Mouse (Mus musculus): ENCODE measurements around the gene Nacad. TPM values are rescaled to one million over a fixed set of nuclear protein-coding genes. Genes with fewer than 3 reads are reported as not detected.

Gene Nacad
- polyA plus RNA-seq, 1 experiment from 2014 or later, result 2.5 TPM

DNA sequence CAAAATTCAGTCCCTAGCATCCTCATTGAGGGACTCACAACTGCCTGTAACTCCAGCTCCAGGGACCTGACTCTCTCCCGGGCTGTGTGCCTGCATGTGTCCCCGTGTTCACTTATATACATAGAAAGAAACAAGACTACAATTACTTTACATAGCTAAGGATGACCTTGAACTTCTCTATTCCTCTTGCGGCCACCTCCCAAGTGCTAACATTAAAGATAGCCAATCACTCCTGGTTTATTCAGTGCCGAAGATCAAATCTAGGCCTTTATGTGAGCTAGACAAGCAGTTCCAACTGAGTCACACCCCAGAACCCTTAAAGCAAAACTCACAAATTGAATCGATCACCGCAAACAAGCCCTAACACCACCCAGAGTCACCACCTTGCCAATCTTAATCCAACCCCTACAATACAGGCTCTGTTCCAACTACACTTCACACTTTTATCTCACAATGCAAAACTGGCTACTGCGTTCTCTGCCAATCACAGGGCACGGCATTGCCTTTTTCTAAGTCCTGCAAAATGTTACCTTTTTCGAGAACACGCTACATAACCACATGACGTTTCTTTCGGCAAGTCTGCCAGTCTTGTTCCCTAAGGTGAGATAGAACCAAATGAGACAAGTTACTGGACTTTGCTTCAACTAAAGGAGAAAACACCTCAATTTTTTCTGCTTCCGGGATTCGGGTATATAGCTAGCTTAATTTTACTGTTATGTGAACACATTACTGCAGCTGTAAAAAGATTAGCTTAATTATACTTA is 18.9 kb upstream of the Nacad start:
- no peak for ATAC-seq (ENCODE audit: insufficient read depth)
- H3K4me3 ChIP-seq (ENCODE audit: low read depth, low read length), result peak overlapping the region; percentile 76
- no peak for DNase-seq
- no peaks in the 10 kb centered on the region for H3K27me3 ChIP-seq (ENCODE audit: insufficient read depth, low read length)
- H3K27ac ChIP-seq (ENCODE audit: low read depth), result no peak overlapping the region
- TF ChIP-seq CTCF (IDR thresholded peaks at IDR 0.05; ENCODE audit: low read depth), result no peak
- H3K36me3 ChIP-seq (ENCODE audit: insufficient read depth), result peaks cover 47% of the 10 kb centered on the region
- H3K4me1 ChIP-seq (ENCODE audit: insufficient read depth), result peaks cover 12% of the 10 kb centered on the region; the same call in 1 of the 2 replicates
- H3K9ac ChIP-seq, result peak overlapping the region; percentile 69
- WGBS, result 65% methylated on average over 14 of the region's 14 CpGs
- H3K4me2 ChIP-seq, result peak overlapping the region; percentile 79
- H3K9me3 ChIP-seq (ENCODE audit: low read depth, low read length), result no peaks in the 10 kb centered on the region

DNA sequence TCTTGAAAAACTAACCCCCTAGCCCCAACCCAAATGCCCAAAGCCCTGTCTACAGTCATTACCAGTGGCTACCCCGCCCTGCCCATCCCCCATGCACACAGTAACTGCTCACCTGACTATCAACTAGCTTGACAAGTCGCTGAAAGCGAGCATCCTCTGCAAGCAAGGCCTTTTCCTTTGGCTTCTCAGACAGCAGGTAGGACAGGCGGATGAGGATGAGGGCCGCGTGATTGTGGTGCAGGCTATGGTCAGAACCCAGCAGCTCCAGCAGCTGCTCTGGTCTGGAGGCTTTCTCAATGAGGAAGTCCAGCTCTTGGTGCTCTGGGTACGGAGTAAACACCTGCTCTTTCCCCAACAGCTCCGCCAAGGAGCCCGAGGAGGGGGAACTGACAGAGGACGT is 17.9 kb upstream of the Nacad start:
- 86% methylated on average over 10 of the region's 10 CpGs for WGBS
- H3K36me3 ChIP-seq (ENCODE audit: insufficient read depth), result peaks cover 58% of the 10 kb centered on the region
- no peak for ATAC-seq (ENCODE audit: insufficient read depth)

DNA sequence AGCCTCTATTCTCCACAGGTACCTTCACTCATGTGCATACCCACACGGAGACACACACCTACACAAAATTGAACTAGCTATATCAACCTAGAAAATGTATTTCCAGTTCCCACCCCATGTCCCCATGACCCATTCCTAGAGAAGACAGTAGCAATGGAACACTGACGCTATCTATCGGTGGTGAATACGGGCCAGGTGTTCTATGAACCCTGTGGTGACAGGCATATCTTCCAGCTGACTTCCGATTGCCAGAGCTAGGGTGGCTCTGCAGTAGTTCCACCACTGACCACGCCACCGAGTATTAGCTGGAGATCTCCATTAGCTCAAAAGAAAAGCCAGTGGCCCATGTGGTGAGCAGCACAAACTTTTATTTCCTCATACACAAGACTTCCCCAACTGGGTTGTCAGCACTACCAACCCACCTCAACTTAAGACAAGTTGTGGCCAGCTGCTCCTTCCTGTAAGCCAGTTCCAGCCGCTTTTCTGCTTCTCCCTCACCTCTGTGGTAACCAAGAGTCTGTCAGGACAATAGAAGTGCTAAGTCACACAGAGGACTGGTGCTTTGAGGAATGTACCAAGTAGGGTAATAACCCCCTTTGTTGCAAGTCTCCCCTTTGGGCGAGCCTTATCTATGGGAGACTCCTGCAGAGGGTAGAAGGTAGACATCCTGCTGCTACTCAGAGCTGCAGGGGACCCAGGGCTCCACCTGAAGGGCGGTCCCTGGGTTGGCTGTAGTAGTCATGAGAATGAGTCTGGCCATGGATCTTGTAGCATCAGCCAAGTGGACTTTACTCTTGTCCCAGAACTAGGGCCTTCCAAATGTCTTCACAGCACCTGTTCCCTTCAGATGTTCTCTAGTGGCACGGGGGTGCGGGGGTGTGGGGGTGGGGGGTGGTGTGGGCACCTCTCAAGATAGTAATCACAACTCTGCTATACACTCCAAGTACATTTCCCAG is 9.7 kb upstream of the Nacad start:
- Histone ChIP-seq H3K9me3 (ENCODE audit: low read depth, low read length) (no peaks in the 10 kb centered on the region), H3K36me3 (ENCODE audit: insufficient read depth) (peaks cover 88% of the 10 kb centered on the region), H3K27me3 (ENCODE audit: insufficient read depth, low read length) (no peaks in the 10 kb centered on the region), H3K4me3 (ENCODE audit: low read depth, low read length) (no peak overlapping the region), H3K4me2 (no peak overlapping the region), H3K27ac (ENCODE audit: low read depth) (no peak overlapping the region), H3K9ac (no peak overlapping the region), H3K4me1 (ENCODE audit: insufficient read depth) (no peaks in the 10 kb centered on the region)
- no peak for ATAC-seq (ENCODE audit: insufficient read depth)
- no peak for DNase-seq
- no peak for TF ChIP-seq CTCF (IDR thresholded peaks at IDR 0.05; ENCODE audit: low read depth)
- 88% methylated on average over 12 of the region's 12 CpGs for WGBS

More for the DNA sequence above, 17.9 kb upstream of the Nacad start:
- no peak for DNase-seq
- H3K4me2 ChIP-seq, result peak overlapping the region; percentile 79
- no peak overlapping the region for H3K27ac ChIP-seq (ENCODE audit: low read depth)
- no peaks in the 10 kb centered on the region for H3K27me3 ChIP-seq (ENCODE audit: insufficient read depth, low read length)
- TF ChIP-seq CTCF (IDR thresholded peaks at IDR 0.05; ENCODE audit: low read depth), result no peak
- H3K4me3 ChIP-seq (ENCODE audit: low read depth, low read length), result no peak overlapping the region
- H3K9ac ChIP-seq, result no peak overlapping the region
- H3K4me1 ChIP-seq (ENCODE audit: insufficient read depth), result peaks cover 12% of the 10 kb centered on the region; the same call in 1 of the 2 replicates
- no peaks in the 10 kb centered on the region for H3K9me3 ChIP-seq (ENCODE audit: low read depth, low read length)

DNA sequence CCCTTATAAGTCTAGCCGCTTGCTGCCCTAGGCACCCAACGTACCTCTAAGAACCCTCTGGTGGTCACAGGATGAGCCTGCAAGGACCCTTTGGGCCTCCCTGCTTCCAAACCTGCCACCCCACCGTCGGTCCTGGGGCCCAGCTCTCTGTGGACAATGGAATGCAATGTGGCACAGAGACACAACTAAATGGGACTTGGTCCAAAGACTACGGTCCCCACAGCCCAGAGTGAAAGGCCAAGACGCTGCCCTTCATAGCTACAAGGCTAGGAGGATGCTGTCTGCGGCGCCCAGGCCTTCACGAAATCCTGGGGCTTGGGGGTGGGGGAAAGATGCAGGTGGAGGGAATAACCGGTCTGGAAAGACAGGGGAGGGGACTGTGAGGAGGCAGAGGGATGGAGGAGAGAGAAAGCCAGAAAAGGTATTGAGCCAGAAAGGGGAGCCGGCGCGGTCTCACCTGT is 802 bp downstream of the Nacad start:
- 12% methylated on average over 13 of the region's 13 CpGs for WGBS
- H3K27me3 ChIP-seq (ENCODE audit: insufficient read depth, low read length), result peaks cover 24% of the 10 kb centered on the region
- ATAC-seq (ENCODE audit: insufficient read depth), result no peak

DNA sequence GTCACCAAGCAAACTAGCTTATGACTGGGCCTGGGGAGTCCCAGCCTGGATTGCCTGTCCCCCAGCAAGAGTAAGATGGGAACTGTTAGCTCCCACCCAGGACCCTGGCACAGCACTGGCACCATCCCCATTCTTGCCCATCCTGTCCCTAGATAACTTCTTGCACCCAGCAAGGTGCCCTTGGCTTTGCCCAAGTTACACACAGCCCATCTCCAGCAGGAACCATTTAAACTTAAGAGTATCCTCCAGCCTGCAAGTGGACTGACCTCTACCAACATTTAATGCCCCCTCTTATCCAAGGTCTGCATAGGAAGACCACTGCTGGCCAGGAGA is 1.3 kb downstream of the Nacad start:
- Histone ChIP-seq H3K27ac (ENCODE audit: low read depth) (no peak overlapping the region), H3K9ac (peak overlapping the region; percentile 6; the same call in 1 of the 2 replicates), H3K9me3 (ENCODE audit: low read depth, low read length) (no peaks in the 10 kb centered on the region), H3K4me3 (ENCODE audit: low read depth, low read length) (peak overlapping the region; percentile 29; the same call in 1 of the 2 replicates), H3K4me2 (peak overlapping the region; percentile 60), H3K27me3 (ENCODE audit: insufficient read depth, low read length) (peaks cover 24% of the 10 kb centered on the region), H3K4me1 (ENCODE audit: insufficient read depth) (peaks cover 7% of the 10 kb centered on the region), H3K36me3 (ENCODE audit: insufficient read depth) (no peaks in the 10 kb centered on the region)
- DNase-seq, result no peak
- ATAC-seq (ENCODE audit: insufficient read depth), result no peak
- no peak for TF ChIP-seq CTCF (IDR thresholded peaks at IDR 0.05; ENCODE audit: low read depth)

More for the DNA sequence above, 802 bp downstream of the Nacad start:
- no peak overlapping the region; the same call in 1 of the 2 replicates for H3K9ac ChIP-seq
- H3K9me3 ChIP-seq (ENCODE audit: low read depth, low read length), result no peaks in the 10 kb centered on the region
- TF ChIP-seq CTCF (IDR thresholded peaks at IDR 0.05; ENCODE audit: low read depth), result peak; percentile 41
- DNase-seq, result peak; percentile 35
- H3K4me2 ChIP-seq, result peak overlapping the region; percentile 60
- peak overlapping the region; percentile 29 for H3K4me3 ChIP-seq (ENCODE audit: low read depth, low read length)
- peaks cover 7% of the 10 kb centered on the region for H3K4me1 ChIP-seq (ENCODE audit: insufficient read depth)
- no peak overlapping the region for H3K27ac ChIP-seq (ENCODE audit: low read depth)
- no peaks in the 10 kb centered on the region for H3K36me3 ChIP-seq (ENCODE audit: insufficient read depth)

DNA sequence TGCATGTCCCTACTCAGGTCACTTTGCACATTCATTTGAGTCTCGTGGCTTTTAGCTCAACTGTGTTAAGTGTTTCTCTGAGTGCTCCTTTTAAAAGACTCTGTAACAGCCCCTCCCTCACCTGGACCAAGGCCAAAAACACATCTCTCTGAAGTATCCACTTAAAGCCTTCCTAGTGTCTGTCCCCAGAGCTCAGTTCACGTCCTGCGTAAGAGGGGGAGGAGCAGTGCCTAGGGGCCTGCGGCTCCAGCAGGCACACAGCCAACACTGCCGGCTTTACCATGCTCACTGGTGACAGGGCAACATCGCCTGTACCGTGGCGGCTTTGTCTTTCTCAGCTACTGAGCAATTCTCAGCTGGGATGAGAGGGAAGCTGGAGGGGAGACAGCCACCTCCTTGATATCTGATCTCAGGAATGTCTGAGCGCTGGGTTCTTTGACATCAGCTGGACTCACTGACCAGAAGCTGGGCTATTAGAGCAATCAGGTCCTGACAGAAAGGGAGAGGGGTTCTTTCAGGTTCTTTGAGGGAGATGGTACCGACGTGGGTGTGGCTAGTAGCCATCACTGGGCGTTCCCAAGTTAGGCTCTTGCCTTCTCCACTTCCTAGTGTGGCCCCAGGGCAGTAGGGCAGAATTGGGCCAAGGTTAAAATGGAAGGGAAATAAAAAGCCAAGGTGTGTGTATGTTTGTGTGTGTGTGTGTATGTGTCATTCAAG is 1.8 kb downstream of the Nacad start:
- TF ChIP-seq CTCF (IDR thresholded peaks at IDR 0.05; ENCODE audit: low read depth), result no peak
- peak overlapping the region; percentile 6; the same call in 1 of the 2 replicates for H3K9ac ChIP-seq
- no peak overlapping the region for H3K27ac ChIP-seq (ENCODE audit: low read depth)
- WGBS, result 14% methylated on average over 12 of the region's 12 CpGs
- H3K4me2 ChIP-seq, result peak overlapping the region; percentile 60
- H3K9me3 ChIP-seq (ENCODE audit: low read depth, low read length), result no peaks in the 10 kb centered on the region
- ATAC-seq (ENCODE audit: insufficient read depth) (peak; percentile 81), DNase-seq (peak; percentile 90)
- H3K27me3 ChIP-seq (ENCODE audit: insufficient read depth, low read length), result peaks cover 24% of the 10 kb centered on the region
- no peaks in the 10 kb centered on the region for H3K36me3 ChIP-seq (ENCODE audit: insufficient read depth)
- peaks cover 7% of the 10 kb centered on the region for H3K4me1 ChIP-seq (ENCODE audit: insufficient read depth)
- no peak overlapping the region; the same call in 1 of the 2 replicates for H3K4me3 ChIP-seq (ENCODE audit: low read depth, low read length)

Measured in lung, embryonic 14.5 days (tissue).